Mouse (Mus musculus): Measurements from ENCODE around the gene Ushbp1. TPM values are rescaled to one million over a fixed set of nuclear protein-coding genes. Genes with fewer than 3 reads are reported as not detected.
A peak's percentile ranks its signal among the peaks of the same experiment; 100 is the strongest.

The Ushbp1 gene
- total and polyA plus RNA-seq, 3 experiments: not detected

- Histone ChIP-seq H3K27ac (ENCODE audit: insufficient read depth, low read depth) (peak overlapping the region; percentile 6; the same call in 1 of the 2 replicates), H3K36me3 (replicated peaks in 1 of 2; ENCODE audit: control insufficient read depth in 1 of 2, insufficient read depth in 1 of 2, low read length in 1 of 2) (peaks cover 46 to 71% of the 10 kb centered on the region in 2 experiments), H3K4me3 (replicated peaks in 1 of 3; ENCODE audit: low read depth in 2 of 3, low read length in 2 of 3, poor library complexity in 1 of 3) (peak overlapping the region; percentile 83 to 93 (median 90)), H3K9me3 (replicated peaks; ENCODE audit: low read length) (no peaks in the 10 kb centered on the region), H3K9ac (ENCODE audit: insufficient read depth, low read depth) (peak overlapping the region; percentile 79), H3K4me2 (ENCODE audit: insufficient read depth, low read depth, poor library complexity, severe bottlenecking) (peak overlapping the region; percentile 72), H3K4me1 (ENCODE audit: control insufficient read depth in 1 of 2, insufficient read depth in 2 of 2) (peaks cover 9 to 32% of the 10 kb centered on the region in 2 experiments), H3K27me3 (replicated peaks) (no peaks in the 10 kb centered on the region), H3K79me2 (replicated peaks; ENCODE audit: control insufficient read depth, extremely low read depth, insufficient read depth, poor library complexity, severe bottlenecking) (peaks cover 7% of the 10 kb centered on the region; the same call in 1 of the 2 replicates)
- dilution Hi-C loops (cut with MboI; ENCODE audit: extremely low pct_ligation_motif_present, extremely low pct_unique_long_range_greater_than_20kb, low sequenced_read_pairs) (no loop called here), in situ Hi-C loops (cut with MboI; ENCODE audit: low pct_ligation_motif_present, low pct_unique_long_range_greater_than_20kb, low sequenced_read_pairs) (loop anchor here (5.0 kb wide), 1 partner anchor 33 kb away; the partner anchor contains the start of gene Ocel1)
- TF ChIP-seq MAFK (IDR thresholded peaks at IDR 0.05; ENCODE audit: insufficient replicate concordance, low read length) (peak; percentile 80; the same call in 1 of the 2 replicates), USF2 (conservative IDR thresholded peaks at IDR 0.05; ENCODE audit: low read depth, low read length) (no peak), CHD1 (IDR thresholded peaks at IDR 0.05; ENCODE audit: low read depth, low read length) (0 out of 2 replicates have a peak, but pooled peaks have one; percentile 20)
- DNase-seq (ENCODE audit: extremely low read depth): no peak
Measured at GRCm38 (mm10) chr8:71404951-71405351, 9.3 kb upstream of the Ushbp1 start.

GRCm38 (mm10) chr8:71404011-71404410 lies 8.4 kb upstream of the Ushbp1 start:
- H3K4me1 ChIP-seq (ENCODE audit: control insufficient read depth in 1 of 2, insufficient read depth in 2 of 2): peaks cover 9 to 32% of the 10 kb centered on the region in 2 experiments
- TF ChIP-seq RAD21 (IDR thresholded peaks at IDR 0.05; ENCODE audit: low read depth, low read length) (no peak), TBP (conservative IDR thresholded peaks at IDR 0.05; ENCODE audit: low read depth, low read length) (no peak), POLR2A (IDR thresholded peaks at IDR 0.05; ENCODE audit: low read depth, low read length) (no peak), ETS1 (conservative IDR thresholded peaks at IDR 0.05; ENCODE audit: low read depth, low read length) (no peak), MAX (IDR thresholded peaks at IDR 0.05; ENCODE audit: low read length) (no peak), MYC (IDR thresholded peaks at IDR 0.05; ENCODE audit: low read depth, low read length) (no peak), KAT2A (IDR thresholded peaks at IDR 0.05; ENCODE audit: insufficient replicate concordance, low read length) (no peak), CHD1 (IDR thresholded peaks at IDR 0.05; ENCODE audit: low read depth, low read length) (no peak)
- dilution Hi-C loops (cut with MboI; ENCODE audit: extremely low pct_ligation_motif_present, extremely low pct_unique_long_range_greater_than_20kb, low sequenced_read_pairs) (no loop called here), in situ Hi-C loops (cut with MboI; ENCODE audit: low pct_ligation_motif_present, low pct_unique_long_range_greater_than_20kb, low sequenced_read_pairs) (no loop called here)
- no peak overlapping the region for H3K27ac ChIP-seq (ENCODE audit: insufficient read depth, low read depth)
- no peak overlapping the region for H3K4me2 ChIP-seq (ENCODE audit: insufficient read depth, low read depth, poor library complexity, severe bottlenecking)
- no peaks in the 10 kb centered on the region for H3K27me3 ChIP-seq (replicated peaks)
- H3K9me3 ChIP-seq (replicated peaks; ENCODE audit: low read length): no peaks in the 10 kb centered on the region
- DNase-seq (ENCODE audit: extremely low read depth): no peak
- peaks cover 7% of the 10 kb centered on the region; the same call in 1 of the 2 replicates for H3K79me2 ChIP-seq (replicated peaks; ENCODE audit: control insufficient read depth, extremely low read depth, insufficient read depth, poor library complexity, severe bottlenecking)
- no peak overlapping the region for H3K9ac ChIP-seq (ENCODE audit: insufficient read depth, low read depth)
- no peak overlapping the region for H3K4me3 ChIP-seq (replicated peaks in 1 of 3; ENCODE audit: low read depth in 2 of 3, low read length in 2 of 3, poor library complexity in 1 of 3)
- peaks cover 41 to 69% of the 10 kb centered on the region in 2 experiments for H3K36me3 ChIP-seq (replicated peaks in 1 of 2; ENCODE audit: control insufficient read depth in 1 of 2, insufficient read depth in 1 of 2, low read length in 1 of 2)

GRCm38 (mm10) chr8:71403107-71403885 lies 7.7 kb upstream of the Ushbp1 start:
- Histone ChIP-seq H3K27ac (ENCODE audit: insufficient read depth, low read depth) (no peak overlapping the region), H3K27me3 (replicated peaks) (no peaks in the 10 kb centered on the region), H3K4me1 (ENCODE audit: control insufficient read depth in 1 of 2, insufficient read depth in 2 of 2) (peaks cover 9 to 36% of the 10 kb centered on the region in 2 experiments), H3K4me2 (ENCODE audit: insufficient read depth, low read depth, poor library complexity, severe bottlenecking) (no peak overlapping the region), H3K4me3 (replicated peaks in 1 of 3; ENCODE audit: low read depth in 2 of 3, low read length in 2 of 3, poor library complexity in 1 of 3) (no peak overlapping the region), H3K9me3 (replicated peaks; ENCODE audit: low read length) (no peaks in the 10 kb centered on the region), H3K36me3 (replicated peaks in 1 of 2; ENCODE audit: control insufficient read depth in 1 of 2, insufficient read depth in 1 of 2, low read length in 1 of 2) (peaks cover 40 to 69% of the 10 kb centered on the region in 2 experiments), H3K9ac (ENCODE audit: insufficient read depth, low read depth) (no peak overlapping the region), H3K79me2 (replicated peaks; ENCODE audit: control insufficient read depth, extremely low read depth, insufficient read depth, poor library complexity, severe bottlenecking) (peaks cover 7% of the 10 kb centered on the region; the same call in 1 of the 2 replicates)
- in situ Hi-C loops (cut with MboI; ENCODE audit: low pct_ligation_motif_present, low pct_unique_long_range_greater_than_20kb, low sequenced_read_pairs): no loop called here
- TF ChIP-seq IRF4 (IDR thresholded peaks at IDR 0.05; ENCODE audit: low read depth, low read length): no peak
- TF ChIP-seq ZNF384 (IDR thresholded peaks at IDR 0.05; ENCODE audit: low read depth, low read length): no peak
- no peak for TF ChIP-seq CHD2 (IDR thresholded peaks at IDR 0.05; ENCODE audit: low read length)
- TF ChIP-seq SIN3A (IDR thresholded peaks at IDR 0.05; ENCODE audit: low read length): no peak
- no peak for TF ChIP-seq USF2 (conservative IDR thresholded peaks at IDR 0.05; ENCODE audit: low read depth, low read length)
- no peak for TF ChIP-seq CHD1 (IDR thresholded peaks at IDR 0.05; ENCODE audit: low read depth, low read length)
- TF ChIP-seq POLR2A (IDR thresholded peaks at IDR 0.05; ENCODE audit: low read depth, low read length): no peak
- no peak for TF ChIP-seq MYC (IDR thresholded peaks at IDR 0.05; ENCODE audit: low read depth, low read length)
- TF ChIP-seq MAFK (IDR thresholded peaks at IDR 0.05; ENCODE audit: insufficient replicate concordance, low read length): no peak
- TF ChIP-seq ZC3H11A (IDR thresholded peaks at IDR 0.05; ENCODE audit: low read depth, low read length): no peak
- TF ChIP-seq EP300 (IDR thresholded peaks at IDR 0.05; ENCODE audit: low read length): no peak
- no peak for TF ChIP-seq RAD21 (IDR thresholded peaks at IDR 0.05; ENCODE audit: low read depth, low read length)
- no peak for TF ChIP-seq HCFC1 (IDR thresholded peaks at IDR 0.05; ENCODE audit: low read depth, low read length)
- TF ChIP-seq ZMIZ1 (IDR thresholded peaks at IDR 0.05; ENCODE audit: low read depth, low read length): no peak
- no peak for TF ChIP-seq KAT2A (IDR thresholded peaks at IDR 0.05; ENCODE audit: insufficient replicate concordance, low read length)
- TF ChIP-seq BHLHE40 (IDR thresholded peaks at IDR 0.05; ENCODE audit: low read depth, low read length): no peak
- TF ChIP-seq POLR2AphosphoS2 (IDR thresholded peaks at IDR 0.05; ENCODE audit: low read depth, low read length): no peak
- no peak for TF ChIP-seq SMC3 (IDR thresholded peaks at IDR 0.05; ENCODE audit: low read depth, low read length)
- no peak for TF ChIP-seq TBP (conservative IDR thresholded peaks at IDR 0.05; ENCODE audit: low read depth, low read length)
- no peak for TF ChIP-seq USF1 (IDR thresholded peaks at IDR 0.05; ENCODE audit: low read depth, low read length)
- no peak for DNase-seq (ENCODE audit: extremely low read depth)
- dilution Hi-C loops (cut with MboI; ENCODE audit: extremely low pct_ligation_motif_present, extremely low pct_unique_long_range_greater_than_20kb, low sequenced_read_pairs): no loop called here

Data from CH12.LX (cell line).